Mouse (Mus musculus) lung, adult 2 months (tissue): ENCODE data around the gene Rfc2.

Source experiments
- CTCF ChIP-seq: fragments of 200-500 bp; IDR thresholded peaks from 2 replicates; pipeline ENCODE4 v1.5.1; 2011; ENCODE audit warnings: mild to moderate bottlenecking, low read length, control low read depth; ENCODE audit not compliant: insufficient read depth
- POLR2A ChIP-seq: fragments of 200-500 bp; IDR thresholded peaks from 2 replicates; pipeline ENCODE4 v1.6.1; 2011; ENCODE audit warnings: low read depth, mild to moderate bottlenecking, control low read depth, low read length, borderline replicate concordance; ENCODE audit errors: extremely low read depth

GRCm38 (mm10) chr5:134553951-134554546 is 27.1 kb upstream of the Rfc2 start:
- no peak for TF ChIP-seq CTCF
- no peak for TF ChIP-seq POLR2A
